Mouse (Mus musculus) heart, embryonic 10.5 days (tissue): ENCODE data around the gene Nanos3. TPM values are rescaled to one million over a fixed set of nuclear protein-coding genes. Genes with fewer than 3 reads are reported as not detected.
A peak's percentile ranks its signal among the peaks of the same experiment; 100 is the strongest.

ENCODE experiments used
- DNase-seq: peaks from one replicate; pipeline ENCODE4 v3.0.0-alpha.2; 2017; ENCODE audit warnings: low spot score
- H3K27ac ChIP-seq: fragments of 300-500 bp; sonication (generic); 2 replicates; pipeline ENCODE4 v1.5.1; 2016; ENCODE audit warnings: mild to moderate bottlenecking
- H3K27me3 ChIP-seq: fragments of 300-500 bp; sonication (generic); 2 replicates; pipeline ENCODE4 v1.6.1; 2016; ENCODE audit warnings: mild to moderate bottlenecking; ENCODE audit not compliant: poor library complexity, insufficient read depth, severe bottlenecking
- H3K36me3 ChIP-seq: fragments of 300-500 bp; sonication (generic); 2 replicates; pipeline ENCODE4 v1.6.1; 2016; ENCODE audit warnings: mild to moderate bottlenecking, moderate library complexity
- H3K4me1 ChIP-seq: fragments of 300-500 bp; sonication (generic); 2 replicates; pipeline ENCODE4 v1.6.1; 2016; ENCODE audit warnings: mild to moderate bottlenecking
- H3K4me3 ChIP-seq: fragments of 300-500 bp; sonication (generic); 2 replicates; pipeline ENCODE4 v1.5.1; 2016; ENCODE audit warnings: mild to moderate bottlenecking, moderate library complexity
- H3K9me3 ChIP-seq: fragments of 300-500 bp; sonication (generic); 2 replicates; pipeline ENCODE4 v1.6.1; 2016; ENCODE audit warnings: mild to moderate bottlenecking, moderate library complexity
- WGBS: fragments of 180-500 bp; shearing (Covaris S2); methylation state at CpG from one replicate; pipeline ENCODE4 v1.1.7; 2016; 5-methylcytosine and 5-hydroxymethylcytosine counted together
- polyA plus RNA-seq: library from polyadenylated mRNA; unstranded; fragments of >200 nt; fragmentation: Nextera tagmentation; extraction: Ambion mirVana; gene quantifications from 2 replicates; pipeline ENCODE4 v1.2.1, GENCODE M21; 2016

Gene Nanos3
- polyA plus RNA-seq, 1 experiment from 2014 or later: 2.3 TPM

DNA sequence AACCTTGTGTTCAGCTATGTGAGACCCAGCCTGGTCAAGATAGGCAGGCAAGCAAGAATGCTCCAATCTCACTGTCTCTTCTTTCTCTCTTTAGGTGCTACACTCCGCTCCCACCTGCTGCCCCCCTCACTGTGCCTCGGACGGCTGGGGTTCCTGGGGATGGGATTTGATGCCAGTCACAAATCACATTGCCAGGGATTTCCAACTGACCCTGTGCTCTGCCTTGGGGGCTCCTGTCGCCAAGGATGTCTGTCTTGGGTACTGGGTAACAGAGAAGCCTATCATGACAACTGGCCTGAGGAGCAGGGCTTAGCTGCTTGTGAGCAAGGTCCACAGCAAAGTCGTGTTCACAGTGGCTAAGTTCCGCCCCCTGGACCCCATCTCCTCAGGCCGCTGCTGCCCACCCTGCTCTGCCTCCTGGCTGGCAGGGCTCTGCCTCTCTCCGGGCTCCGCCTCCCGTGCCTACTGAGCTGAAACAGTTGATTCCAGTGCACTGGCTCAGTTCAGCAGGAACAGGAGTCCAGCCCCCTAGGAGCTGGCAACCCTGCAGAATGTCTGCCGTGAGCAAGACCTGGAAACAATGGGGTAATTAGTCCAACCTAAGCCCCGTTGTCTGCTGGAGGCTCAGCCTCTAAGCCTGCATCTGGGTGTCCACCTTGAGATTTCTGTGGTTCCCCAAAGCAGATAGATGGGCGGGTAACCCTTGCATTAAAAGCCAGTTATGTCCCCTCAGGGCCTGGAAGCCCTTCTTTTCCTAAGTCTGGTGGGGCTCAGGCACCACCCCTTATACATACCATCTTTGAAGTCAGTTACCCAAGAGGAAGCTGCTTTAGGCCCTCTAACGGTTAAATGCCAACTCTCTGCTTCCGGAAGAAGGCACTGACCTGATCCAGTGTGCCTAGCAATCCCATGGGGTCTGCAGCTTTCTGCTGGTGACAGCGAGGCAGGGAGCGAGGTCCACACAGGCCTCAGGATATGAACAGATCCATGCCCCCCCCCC is 23.7 kb upstream of the Nanos3 start:
- 68% methylated on average over 17 of the region's 17 CpGs for WGBS
- no peak for DNase-seq
- peaks cover 77% of the 10 kb centered on the region for H3K36me3 ChIP-seq
- H3K27ac ChIP-seq: peak overlapping the region; percentile 74; the same call in 1 of the 2 replicates
- 0 out of 2 replicates have a peak overlapping the region, but pooled peaks have one; percentile 6 for H3K4me3 ChIP-seq
- no peaks in the 10 kb centered on the region for H3K27me3 ChIP-seq
- H3K4me1 ChIP-seq: peaks cover 36% of the 10 kb centered on the region
- no peaks in the 10 kb centered on the region for H3K9me3 ChIP-seq

DNA sequence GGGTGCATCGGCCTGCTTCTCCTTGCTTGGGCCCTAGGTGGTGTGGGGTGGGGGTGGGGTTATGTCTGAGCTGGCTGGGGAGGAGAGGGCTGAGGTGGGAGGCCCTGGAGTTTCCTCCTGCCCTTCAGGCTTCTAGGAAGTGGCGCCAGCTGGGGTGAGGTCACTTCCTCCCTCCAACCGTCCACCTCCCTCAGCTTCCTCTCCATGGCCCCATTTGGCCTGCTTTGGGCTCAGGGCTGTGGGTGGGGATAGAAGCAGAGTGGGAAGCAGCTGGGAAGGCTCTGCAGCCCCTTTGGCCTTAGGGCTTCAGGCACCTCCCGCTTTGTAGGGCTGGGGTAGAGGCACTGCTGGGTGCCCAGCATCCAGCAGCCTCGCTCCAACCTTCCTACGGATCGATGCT is 22.8 kb upstream of the Nanos3 start:
- H3K27ac ChIP-seq: peak overlapping the region; percentile 74
- no peak for DNase-seq
- WGBS: 52% methylated on average over 7 of the region's 7 CpGs
- H3K27me3 ChIP-seq: no peaks in the 10 kb centered on the region
- H3K9me3 ChIP-seq: no peaks in the 10 kb centered on the region
- peaks cover 45% of the 10 kb centered on the region for H3K4me1 ChIP-seq
- H3K36me3 ChIP-seq: peaks cover 69% of the 10 kb centered on the region
- H3K4me3 ChIP-seq: no peak overlapping the region

DNA sequence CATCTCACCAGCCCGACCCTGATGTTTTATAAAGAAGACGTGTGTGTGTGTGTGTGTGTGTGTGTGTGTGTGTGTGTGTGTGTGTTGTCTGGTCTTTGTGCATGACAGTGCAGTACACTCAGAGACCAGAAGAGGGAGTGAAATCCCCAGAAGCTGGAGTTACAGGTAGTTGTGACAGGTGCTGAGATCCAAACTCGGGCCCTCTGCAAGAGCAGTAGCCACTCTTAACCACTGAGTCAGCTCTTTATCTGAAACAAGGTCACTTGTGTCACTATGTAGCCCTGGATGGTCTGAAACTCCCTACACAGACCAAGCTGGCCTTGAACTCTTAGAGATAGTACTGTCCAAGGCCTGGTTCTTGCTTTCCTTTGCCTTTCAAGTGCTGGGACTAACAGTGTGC is 21.6 kb upstream of the Nanos3 start:
- Histone ChIP-seq H3K27me3 (no peaks in the 10 kb centered on the region), H3K4me1 (peaks cover 56% of the 10 kb centered on the region), H3K4me3 (no peak overlapping the region), H3K27ac (no peak overlapping the region), H3K36me3 (peaks cover 57% of the 10 kb centered on the region), H3K9me3 (no peaks in the 10 kb centered on the region)
- no peak for DNase-seq
- WGBS: 89% methylated on average over 3 of the region's 3 CpGs

DNA sequence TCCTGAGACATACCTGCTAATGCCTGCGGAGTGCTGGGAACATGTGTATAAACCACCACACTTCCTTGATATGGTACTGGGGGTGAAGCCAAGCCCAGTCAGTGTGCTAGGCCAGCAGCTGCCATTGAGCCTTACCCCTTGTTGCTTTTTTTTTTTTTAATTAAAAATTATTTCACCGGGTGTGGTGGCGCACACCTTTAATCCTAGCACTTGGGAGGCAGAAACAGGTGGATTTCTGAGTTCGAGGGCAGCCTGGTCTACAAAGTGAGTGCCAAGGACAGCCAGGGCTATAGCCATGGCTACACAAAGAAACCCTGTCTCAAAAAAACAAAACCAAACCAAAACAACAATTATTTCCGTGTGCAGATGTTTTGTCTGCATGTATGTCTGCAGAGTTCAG is 20.1 kb upstream of the Nanos3 start:
- WGBS: 90% methylated on average over 5 of the region's 5 CpGs
- DNase-seq: no peak
- Histone ChIP-seq H3K9me3 (no peaks in the 10 kb centered on the region), H3K4me1 (peaks cover 63% of the 10 kb centered on the region), H3K27ac (no peak overlapping the region), H3K4me3 (no peak overlapping the region), H3K36me3 (peaks cover 45% of the 10 kb centered on the region), H3K27me3 (no peaks in the 10 kb centered on the region)

DNA sequence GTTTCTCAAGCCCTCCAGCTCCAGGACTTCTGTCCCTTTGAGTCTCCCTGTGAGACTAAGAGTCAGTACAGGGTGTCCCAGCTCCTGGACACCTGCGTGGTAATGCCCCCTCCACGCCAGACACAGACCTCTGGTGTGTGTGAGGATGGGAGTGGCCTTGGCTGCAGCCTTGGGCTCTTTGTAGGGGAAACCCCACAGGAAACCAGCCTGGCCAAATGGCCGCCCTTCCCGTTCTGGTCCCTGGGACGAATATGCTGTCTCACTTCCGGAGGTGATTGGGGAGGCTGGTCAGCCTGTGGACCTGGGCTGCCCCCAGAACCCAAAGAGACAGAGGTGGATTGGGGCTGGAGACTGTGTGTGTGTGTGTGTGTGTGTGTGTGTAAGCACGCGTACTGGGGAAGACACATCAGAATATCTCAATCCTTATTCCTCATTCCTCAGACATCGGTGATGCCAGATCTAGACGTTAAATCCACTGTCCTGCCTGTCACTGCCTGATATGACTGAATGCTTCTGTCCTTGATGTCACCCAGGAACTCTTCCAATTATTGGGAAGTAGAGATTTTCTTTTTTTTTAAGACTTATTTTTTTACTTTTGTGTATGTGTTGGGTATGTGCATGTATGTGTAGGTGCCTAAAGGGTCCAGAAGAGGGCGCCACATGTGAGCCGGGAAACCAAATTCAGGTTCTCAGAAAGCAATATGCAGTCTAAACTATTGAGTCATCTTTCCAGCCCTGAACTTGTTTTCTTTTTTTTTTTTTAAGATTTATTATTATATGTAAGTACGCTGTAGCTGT is 19.2 kb upstream of the Nanos3 start:
- Histone ChIP-seq H3K4me3 (peak overlapping the region; percentile 86), H3K36me3 (peaks cover 36% of the 10 kb centered on the region), H3K27me3 (no peaks in the 10 kb centered on the region), H3K4me1 (peaks cover 68% of the 10 kb centered on the region), H3K27ac (peak overlapping the region; percentile 98), H3K9me3 (no peaks in the 10 kb centered on the region)
- DNase-seq: no peak
- WGBS: 43% methylated on average over 13 of the region's 13 CpGs

DNA sequence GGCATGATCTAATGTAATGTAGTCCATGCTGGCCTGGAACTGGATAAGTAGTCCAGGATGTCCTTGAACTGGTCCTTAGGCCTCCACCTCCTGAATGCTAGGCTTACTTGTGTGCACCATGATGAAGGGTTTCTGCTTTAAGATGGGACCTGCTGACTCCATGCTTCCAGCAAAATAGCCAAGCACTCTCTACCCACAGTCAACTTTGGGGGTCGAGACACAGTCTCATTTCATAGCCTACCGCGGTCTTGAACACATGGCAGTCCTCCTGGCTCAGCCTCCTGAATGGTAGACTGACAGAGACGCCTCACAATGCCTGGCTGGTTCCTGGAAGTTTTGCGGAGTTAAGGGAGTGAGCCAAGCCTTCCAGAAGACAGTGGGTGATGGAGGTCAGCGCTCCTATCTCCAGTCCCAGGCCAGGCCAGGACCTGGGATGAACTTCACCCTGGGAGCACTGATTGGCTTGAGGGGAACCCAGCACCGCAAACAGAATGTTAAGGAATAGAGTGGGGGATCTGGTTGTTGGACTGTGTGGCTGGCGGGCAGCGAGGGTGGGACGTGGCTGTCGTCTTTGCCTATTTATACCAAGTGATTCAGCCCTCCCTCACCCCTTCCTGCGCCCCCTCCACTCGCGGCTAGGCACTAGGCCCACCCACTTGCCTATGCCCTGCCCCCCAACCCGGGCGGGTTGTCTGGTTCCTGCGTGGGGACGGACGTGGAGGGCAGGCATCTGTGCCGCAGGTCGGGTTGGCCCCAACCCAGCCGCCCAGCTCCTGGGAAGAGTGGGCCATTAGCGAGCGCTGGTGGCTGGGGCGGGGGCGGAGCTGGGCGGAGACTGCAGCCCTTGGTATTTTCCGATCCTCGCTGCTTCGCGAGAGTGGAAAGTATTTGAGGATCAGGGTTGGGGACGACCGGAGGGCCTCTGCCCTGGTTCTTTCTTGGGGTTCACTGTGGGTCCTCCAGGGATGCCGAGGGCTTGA is 18.2 kb upstream of the Nanos3 start:
- Histone ChIP-seq H3K27ac (peak overlapping the region; percentile 98), H3K27me3 (no peaks in the 10 kb centered on the region), H3K4me3 (peak overlapping the region; percentile 86), H3K36me3 (peaks cover 27% of the 10 kb centered on the region), H3K9me3 (no peaks in the 10 kb centered on the region), H3K4me1 (peaks cover 72% of the 10 kb centered on the region)
- peak; percentile 92 for DNase-seq
- WGBS: 7% methylated on average over 34 of the region's 34 CpGs

DNA sequence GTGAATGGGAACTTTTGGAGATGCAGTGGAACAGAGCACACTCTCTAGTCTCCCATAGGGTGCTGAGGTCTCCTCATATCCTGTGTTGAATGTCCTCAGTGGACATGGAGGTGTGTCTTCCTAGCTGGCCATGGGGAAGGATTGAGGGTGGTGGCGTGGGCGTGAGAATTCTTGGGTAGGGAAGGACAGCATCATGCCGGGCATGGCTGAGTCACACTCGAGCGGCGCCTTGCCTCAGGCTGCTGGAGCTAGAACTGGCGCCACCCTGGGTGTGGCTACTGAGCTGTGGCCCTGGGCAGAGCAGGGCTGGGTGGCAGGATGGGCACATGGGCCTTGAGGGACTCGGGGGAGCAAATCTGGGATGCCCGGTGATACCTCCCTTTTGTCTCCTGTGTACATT is 17.4 kb upstream of the Nanos3 start:
- H3K27ac ChIP-seq: peak overlapping the region; percentile 98
- peak overlapping the region; percentile 86 for H3K4me3 ChIP-seq

DNA sequence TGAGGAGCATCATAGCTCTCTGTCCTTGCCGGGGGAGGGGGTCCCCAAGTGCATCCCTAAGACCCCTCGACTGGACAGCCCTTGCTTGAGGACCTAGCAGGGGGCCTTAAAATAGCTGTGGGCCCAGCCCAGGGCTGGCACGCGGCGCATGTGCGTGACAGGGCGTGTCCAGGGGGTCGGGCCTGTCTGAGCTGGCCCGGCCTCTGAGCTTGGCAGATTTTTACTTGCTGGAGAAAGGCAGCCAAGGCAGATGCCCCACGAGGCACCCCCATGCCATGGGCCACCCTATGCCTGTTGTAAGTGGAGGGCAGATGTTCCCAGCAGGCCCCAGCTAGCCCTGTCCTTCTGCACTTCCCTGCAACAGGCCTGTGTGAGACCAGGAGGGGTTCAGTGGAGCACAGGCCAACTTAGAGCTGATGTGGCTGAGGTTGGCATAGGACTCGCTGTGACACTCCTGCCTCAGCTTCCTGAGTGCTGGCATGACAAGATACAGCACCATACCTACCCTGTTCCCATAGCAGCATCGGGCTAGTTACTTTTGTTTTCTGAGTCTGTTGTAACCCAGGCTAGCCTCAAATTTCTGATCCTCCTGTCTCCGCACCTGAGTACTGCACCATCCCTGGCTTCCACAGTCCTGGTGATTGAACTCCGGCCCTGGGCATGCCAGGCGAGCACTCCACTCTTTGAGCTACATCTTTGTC is 16.7 kb upstream of the Nanos3 start:
- H3K36me3 ChIP-seq: peaks cover 19% of the 10 kb centered on the region
- WGBS: 44% methylated on average over 15 of the region's 15 CpGs
- peaks cover 73% of the 10 kb centered on the region for H3K4me1 ChIP-seq
- H3K9me3 ChIP-seq: no peaks in the 10 kb centered on the region
- H3K27ac ChIP-seq: peak overlapping the region; percentile 98
- H3K27me3 ChIP-seq: no peaks in the 10 kb centered on the region
- DNase-seq: peak; percentile 79
- H3K4me3 ChIP-seq: peak overlapping the region; percentile 86

More for the DNA sequence above, 17.4 kb upstream of the Nanos3 start:
- DNase-seq: no peak
- Histone ChIP-seq H3K36me3 (peaks cover 26% of the 10 kb centered on the region), H3K9me3 (no peaks in the 10 kb centered on the region), H3K27me3 (no peaks in the 10 kb centered on the region), H3K4me1 (peaks cover 72% of the 10 kb centered on the region)
- WGBS: 79% methylated on average over 9 of the region's 9 CpGs

DNA sequence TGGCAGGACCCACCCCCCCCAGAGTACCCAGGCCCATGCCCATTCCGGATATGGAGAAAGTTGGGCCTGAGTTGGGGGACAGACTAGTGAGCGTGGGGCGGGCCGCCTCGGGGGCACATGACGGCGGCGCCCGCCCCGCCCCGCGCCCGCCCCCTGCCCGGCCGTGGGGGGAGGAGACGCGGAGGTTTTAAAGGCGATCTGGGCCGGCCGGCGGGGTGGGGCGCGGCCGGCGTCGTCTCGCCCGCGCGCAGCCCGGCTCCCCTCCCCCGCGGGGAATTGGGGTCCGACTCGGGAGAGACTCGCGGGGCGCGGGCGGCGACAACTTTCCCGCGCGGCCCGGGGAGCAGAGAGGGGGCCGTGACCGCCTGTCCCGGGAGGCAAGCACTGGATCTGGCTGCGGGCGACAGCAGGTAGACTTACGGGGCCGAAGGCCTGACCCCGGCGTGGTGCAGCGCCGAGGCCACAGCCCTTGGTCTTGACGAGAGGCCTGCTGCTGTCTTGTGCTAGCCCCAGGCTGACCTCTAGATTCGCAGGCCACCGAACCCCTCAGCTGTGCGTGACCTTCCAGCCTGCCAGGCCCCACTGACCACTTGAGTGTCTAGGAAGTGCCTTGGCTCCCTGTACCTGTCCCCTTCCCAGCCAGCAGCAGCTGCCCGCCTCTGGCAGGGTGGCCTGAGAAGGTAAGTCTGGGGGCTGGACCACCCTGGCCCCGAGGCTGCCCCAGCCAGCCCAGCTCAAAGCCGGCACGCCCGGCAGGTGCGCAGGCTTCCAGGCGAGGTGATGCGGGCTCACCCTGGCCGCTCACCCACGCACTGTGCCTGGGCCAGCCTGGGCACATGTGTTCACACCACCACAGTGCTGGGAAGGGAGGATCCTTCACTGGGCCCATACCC is 15.9 kb upstream of the Nanos3 start:
- Histone ChIP-seq H3K4me3 (peak overlapping the region; percentile 86), H3K27me3 (no peaks in the 10 kb centered on the region), H3K9me3 (no peaks in the 10 kb centered on the region), H3K36me3 (peaks cover 13% of the 10 kb centered on the region), H3K4me1 (peaks cover 73% of the 10 kb centered on the region), H3K27ac (peak overlapping the region; percentile 98)
- DNase-seq: peak; percentile 84
- WGBS: 4% methylated on average over 58 of the region's 70 CpGs

DNA sequence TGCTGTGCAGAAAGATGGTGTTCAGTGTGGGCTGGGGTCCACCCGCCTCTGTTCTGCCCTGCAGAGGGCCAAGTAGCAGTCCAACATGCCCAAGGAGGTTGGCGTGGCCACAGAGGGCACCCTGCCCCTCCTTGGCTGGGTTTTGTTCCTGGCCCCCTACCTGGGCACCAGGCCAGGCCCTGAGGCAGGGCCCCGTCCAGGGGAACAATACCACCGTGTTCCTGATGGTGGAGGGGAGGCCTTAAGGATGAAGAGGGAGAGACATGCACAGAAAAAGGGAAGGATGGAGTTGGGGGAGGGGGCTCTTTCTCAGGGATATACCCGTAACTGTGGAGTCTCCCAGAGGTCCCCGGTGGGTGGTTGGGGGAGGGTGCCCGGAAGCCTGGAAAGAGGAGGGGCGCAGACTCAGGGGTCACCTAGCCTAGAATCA is 15.1 kb upstream of the Nanos3 start:
- peak; percentile 74 for DNase-seq
- 31% methylated on average over 8 of the region's 8 CpGs for WGBS

More for the DNA sequence above, 15.1 kb upstream of the Nanos3 start:
- peak overlapping the region; percentile 98 for H3K27ac ChIP-seq
- peaks cover 73% of the 10 kb centered on the region for H3K4me1 ChIP-seq
- peaks cover 5% of the 10 kb centered on the region for H3K36me3 ChIP-seq
- H3K4me3 ChIP-seq: peak overlapping the region; percentile 86
- no peaks in the 10 kb centered on the region for H3K9me3 ChIP-seq
- H3K27me3 ChIP-seq: no peaks in the 10 kb centered on the region
